Mouse (Mus musculus): ENCODE measurements at regions not wholly inside any gene's neighbourhood (a gene's known extent, or its start where the extent isn't known, plus 50 kb on each side); places are given as distances from the start of the nearest gene placed in this dataset.

GRCm38 (mm10) chr16:77417791-77418190 is 184.1 kb downstream of the Gm11146 start:
- ATAC-seq (ENCODE audit: low FRiP score), result peak; percentile 67

GRCm38 (mm10) chr16:77414562-77414961 is 187.3 kb downstream of the Gm11146 start:
- H3K4me1 ChIP-seq (replicated peaks; ENCODE audit: control insufficient read depth, insufficient read depth, low read length), result peaks cover 3% of the 10 kb centered on the region; the same call in 1 of the 2 replicates
- H3K9ac ChIP-seq, result no peak overlapping the region
- peak overlapping the region; percentile 59; the same call in 1 of the 2 replicates for H3K27ac ChIP-seq
- H3K9me3 ChIP-seq (ENCODE audit: control insufficient read depth, low read length), result no peaks in the 10 kb centered on the region
- ATAC-seq (ENCODE audit: low FRiP score), result no peak
- H3K4me2 ChIP-seq (replicated peaks), result no peak overlapping the region
- H3K27me3 ChIP-seq (ENCODE audit: control insufficient read depth, insufficient read depth, low read length), result no peaks in the 10 kb centered on the region
- DNase-seq (ENCODE audit: low spot score), result no peak
- no peak overlapping the region for H3K4me3 ChIP-seq (replicated peaks; ENCODE audit: low read length)
- 32% methylated on average over 1 of the region's 1 CpGs for WGBS
- no peaks in the 10 kb centered on the region for H3K36me3 ChIP-seq (replicated peaks; ENCODE audit: control insufficient read depth, insufficient read depth)

More at GRCm38 (mm10) chr16:77417791-77418190, 184.1 kb downstream of the Gm11146 start:
- Histone ChIP-seq H3K36me3 (replicated peaks; ENCODE audit: control insufficient read depth, insufficient read depth) (no peaks in the 10 kb centered on the region), H3K27ac (peak overlapping the region; percentile 100), H3K4me1 (replicated peaks; ENCODE audit: control insufficient read depth, insufficient read depth, low read length) (peaks cover 3% of the 10 kb centered on the region; the same call in 1 of the 2 replicates), H3K4me3 (replicated peaks; ENCODE audit: low read length) (peak overlapping the region; percentile 55), H3K9ac (peak overlapping the region; percentile 99), H3K27me3 (ENCODE audit: control insufficient read depth, insufficient read depth, low read length) (no peaks in the 10 kb centered on the region), H3K9me3 (ENCODE audit: control insufficient read depth, low read length) (no peaks in the 10 kb centered on the region), H3K4me2 (replicated peaks) (peak overlapping the region; percentile 86)
- WGBS, result 0% methylated on average over 3 of the region's 3 CpGs
- peak; percentile 87 for DNase-seq (ENCODE audit: low spot score)

GRCm38 (mm10) chr16:77409168-77409567 is 192.7 kb downstream of the Gm11146 start:
- Histone ChIP-seq H3K9ac (no peak overlapping the region), H3K4me2 (replicated peaks) (no peak overlapping the region), H3K36me3 (replicated peaks; ENCODE audit: control insufficient read depth, insufficient read depth) (no peaks in the 10 kb centered on the region), H3K4me1 (replicated peaks; ENCODE audit: control insufficient read depth, insufficient read depth, low read length) (peaks cover 22% of the 10 kb centered on the region), H3K9me3 (ENCODE audit: control insufficient read depth, low read length) (no peaks in the 10 kb centered on the region), H3K4me3 (replicated peaks; ENCODE audit: low read length) (no peak overlapping the region), H3K27me3 (ENCODE audit: control insufficient read depth, insufficient read depth, low read length) (no peaks in the 10 kb centered on the region), H3K27ac (no peak overlapping the region)
- no peak for DNase-seq (ENCODE audit: low spot score)
- WGBS, result 68% methylated on average over 7 of the region's 7 CpGs
- no peak for ATAC-seq (ENCODE audit: low FRiP score)

- Histone ChIP-seq H3K27ac (peak overlapping the region; percentile 47), H3K4me3 (replicated peaks; ENCODE audit: low read length) (no peak overlapping the region), H3K9ac (no peak overlapping the region), H3K27me3 (ENCODE audit: control insufficient read depth, insufficient read depth, low read length) (no peaks in the 10 kb centered on the region), H3K4me2 (replicated peaks) (no peak overlapping the region), H3K4me1 (replicated peaks; ENCODE audit: control insufficient read depth, insufficient read depth, low read length) (peaks cover 38% of the 10 kb centered on the region), H3K9me3 (ENCODE audit: control insufficient read depth, low read length) (no peaks in the 10 kb centered on the region), H3K36me3 (replicated peaks; ENCODE audit: control insufficient read depth, insufficient read depth) (no peaks in the 10 kb centered on the region)
- DNase-seq (ENCODE audit: low spot score) (no peak), ATAC-seq (ENCODE audit: low FRiP score) (no peak)
- WGBS, result 17% methylated on average over 5 of the region's 5 CpGs
These were observed 194.9 kb downstream of the Gm11146 start for GRCm38 (mm10) chr16:77406999-77407398.

- no peak for DNase-seq (ENCODE audit: low spot score)
These were observed 196.0 kb downstream of the Gm11146 start for GRCm38 (mm10) chr16:77405859-77406258.

GRCm38 (mm10) chr16:77405181-77405818 is 196.6 kb downstream of the Gm11146 start:
- Histone ChIP-seq H3K9me3 (ENCODE audit: control insufficient read depth, low read length) (no peaks in the 10 kb centered on the region), H3K4me1 (replicated peaks; ENCODE audit: control insufficient read depth, insufficient read depth, low read length) (peaks cover 53% of the 10 kb centered on the region), H3K36me3 (replicated peaks; ENCODE audit: control insufficient read depth, insufficient read depth) (no peaks in the 10 kb centered on the region), H3K4me3 (replicated peaks; ENCODE audit: low read length) (no peak overlapping the region), H3K4me2 (replicated peaks) (peak overlapping the region; percentile 39), H3K9ac (peak overlapping the region; percentile 25; the same call in 1 of the 2 replicates), H3K27me3 (ENCODE audit: control insufficient read depth, insufficient read depth, low read length) (no peaks in the 10 kb centered on the region), H3K27ac (peak overlapping the region; percentile 76)
- 13% methylated on average over 8 of the region's 8 CpGs for WGBS
- ATAC-seq (ENCODE audit: low FRiP score), result peak; percentile 52
- DNase-seq (ENCODE audit: low spot score), result peak; percentile 49

More at GRCm38 (mm10) chr16:77405859-77406258, 196.0 kb downstream of the Gm11146 start:
- ATAC-seq (ENCODE audit: low FRiP score), result peak; percentile 77
- 4% methylated on average over 6 of the region's 6 CpGs for WGBS
- peak overlapping the region; percentile 39 for H3K4me2 ChIP-seq (replicated peaks)
- H3K9ac ChIP-seq, result no peak overlapping the region
- H3K27ac ChIP-seq, result peak overlapping the region; percentile 76
- no peak overlapping the region for H3K4me3 ChIP-seq (replicated peaks; ENCODE audit: low read length)
- no peaks in the 10 kb centered on the region for H3K36me3 ChIP-seq (replicated peaks; ENCODE audit: control insufficient read depth, insufficient read depth)
- no peaks in the 10 kb centered on the region for H3K9me3 ChIP-seq (ENCODE audit: control insufficient read depth, low read length)
- H3K4me1 ChIP-seq (replicated peaks; ENCODE audit: control insufficient read depth, insufficient read depth, low read length), result peaks cover 48% of the 10 kb centered on the region
- H3K27me3 ChIP-seq (ENCODE audit: control insufficient read depth, insufficient read depth, low read length), result no peaks in the 10 kb centered on the region

- Histone ChIP-seq H3K9me3 (ENCODE audit: control insufficient read depth, low read length) (no peaks in the 10 kb centered on the region), H3K4me3 (replicated peaks; ENCODE audit: low read length) (no peak overlapping the region), H3K4me1 (replicated peaks; ENCODE audit: control insufficient read depth, insufficient read depth, low read length) (peaks cover 74% of the 10 kb centered on the region), H3K36me3 (replicated peaks; ENCODE audit: control insufficient read depth, insufficient read depth) (no peaks in the 10 kb centered on the region), H3K27ac (peak overlapping the region; percentile 75), H3K9ac (0 out of 2 replicates have a peak overlapping the region, but pooled peaks have one; percentile 34), H3K4me2 (replicated peaks) (peak overlapping the region; percentile 17), H3K27me3 (ENCODE audit: control insufficient read depth, insufficient read depth, low read length) (no peaks in the 10 kb centered on the region)
- DNase-seq (ENCODE audit: low spot score) (no peak), ATAC-seq (ENCODE audit: low FRiP score) (no peak)
- 35% methylated on average over 7 of the region's 7 CpGs for WGBS
These were observed 199.1 kb downstream of the Gm11146 start for GRCm38 (mm10) chr16:77402711-77403280.

- no peaks in the 10 kb centered on the region for H3K9me3 ChIP-seq (ENCODE audit: control insufficient read depth, low read length)
- peak overlapping the region; percentile 26 for H3K4me3 ChIP-seq (replicated peaks; ENCODE audit: low read length)
- no peaks in the 10 kb centered on the region for H3K36me3 ChIP-seq (replicated peaks; ENCODE audit: control insufficient read depth, insufficient read depth)
- no peaks in the 10 kb centered on the region for H3K27me3 ChIP-seq (ENCODE audit: control insufficient read depth, insufficient read depth, low read length)
- H3K4me2 ChIP-seq (replicated peaks), result peak overlapping the region; percentile 72
- peaks cover 70% of the 10 kb centered on the region for H3K4me1 ChIP-seq (replicated peaks; ENCODE audit: control insufficient read depth, insufficient read depth, low read length)
- peak; percentile 47 for DNase-seq (ENCODE audit: low spot score)
- 17% methylated on average over 4 of the region's 4 CpGs for WGBS
- peak overlapping the region; percentile 79 for H3K9ac ChIP-seq
- ATAC-seq (ENCODE audit: low FRiP score), result peak; percentile 2; the same call in 1 of the 2 replicates
- H3K27ac ChIP-seq, result peak overlapping the region; percentile 95
These were observed 200.5 kb downstream of the Gm11146 start for GRCm38 (mm10) chr16:77401185-77401943.

- WGBS, result under 1% methylated on average over 13 of the region's 13 CpGs
These were observed 201.5 kb downstream of the Gm11146 start for GRCm38 (mm10) chr16:77400276-77400891.

More at GRCm38 (mm10) chr16:77400276-77400891, 201.5 kb downstream of the Gm11146 start:
- peak overlapping the region; percentile 79 for H3K9ac ChIP-seq
- peak overlapping the region; percentile 95 for H3K27ac ChIP-seq
- ATAC-seq (ENCODE audit: low FRiP score), result peak; percentile 91
- H3K36me3 ChIP-seq (replicated peaks; ENCODE audit: control insufficient read depth, insufficient read depth), result no peaks in the 10 kb centered on the region
- H3K4me1 ChIP-seq (replicated peaks; ENCODE audit: control insufficient read depth, insufficient read depth, low read length), result peaks cover 62% of the 10 kb centered on the region
- H3K27me3 ChIP-seq (ENCODE audit: control insufficient read depth, insufficient read depth, low read length), result no peaks in the 10 kb centered on the region
- H3K4me3 ChIP-seq (replicated peaks; ENCODE audit: low read length), result peak overlapping the region; percentile 26
- H3K4me2 ChIP-seq (replicated peaks), result peak overlapping the region; percentile 72
- peak; percentile 83 for DNase-seq (ENCODE audit: low spot score)
- no peaks in the 10 kb centered on the region for H3K9me3 ChIP-seq (ENCODE audit: control insufficient read depth, low read length)
